Mouse (Mus musculus) c-Kit-positive CD71-positive TER-119-positive erythroid progenitor cells, embryonic 14.5 days (primary cell): Measurements from ENCODE around the gene Gpr65.
"Not testable (repeated sequence)": the region's sequence is repeated elsewhere in the genome, so short reads cannot be mapped to it uniquely, and the experiment has no call there.

Experiments used
- DNase-seq: peaks from one replicate; pipeline ENCODE4 v3.0.0-alpha.2; 2013; ENCODE audit warnings: low spot score

The Gpr65 gene

GRCm38 (mm10) chr12:98282776-98283486, 14.5 kb downstream of the Gpr65 start:
- DNase-seq = no peak

GRCm38 (mm10) chr12:98283487-98283860, 15.0 kb downstream of the Gpr65 start:
- no peak for DNase-seq

GRCm38 (mm10) chr12:98284477-98284876, 16.0 kb downstream of the Gpr65 start:
- DNase-seq = no peak

- no peak for DNase-seq
Measured at GRCm38 (mm10) chr12:98290475-98290874, 22.0 kb downstream of the Gpr65 start.

GRCm38 (mm10) chr12:98292278-98292677, 23.8 kb downstream of the Gpr65 start:
- no peak for DNase-seq

GRCm38 (mm10) chr12:98294241-98294640, 25.8 kb downstream of the Gpr65 start:
- DNase-seq = no peak

GRCm38 (mm10) chr12:98301980-98302379, 33.5 kb downstream of the Gpr65 start:
- DNase-seq = no peak

GRCm38 (mm10) chr12:98303013-98303412, 34.6 kb downstream of the Gpr65 start:
- DNase-seq = no peak

GRCm38 (mm10) chr12:98307179-98307915, 38.9 kb downstream of the Gpr65 start:
- no peak for DNase-seq

- DNase-seq = no peak
Measured at GRCm38 (mm10) chr12:98311376-98312083, 43.1 kb downstream of the Gpr65 start.

- DNase-seq = no peak
Measured at GRCm38 (mm10) chr12:98315924-98316323, 47.5 kb downstream of the Gpr65 start.

GRCm38 (mm10) chr12:98317718-98318340, 49.4 kb downstream of the Gpr65 start:
- no peak for DNase-seq

GRCm38 (mm10) chr12:98322426-98322825, 54.0 kb downstream of the Gpr65 start:
- no peak for DNase-seq

GRCm38 (mm10) chr12:98324170-98324569, 55.7 kb downstream of the Gpr65 start:
- not testable (repeated sequence) for DNase-seq
